Mouse (Mus musculus): ENCODE results near the gene Tenm4. TPM values are rescaled to one million over a fixed set of nuclear protein-coding genes. Genes with fewer than 3 reads are reported as not detected.

Gene Tenm4
- total and polyA plus RNA-seq, 3 experiments = 0.03 to 0.26 (median 0.04) TPM

DNA sequence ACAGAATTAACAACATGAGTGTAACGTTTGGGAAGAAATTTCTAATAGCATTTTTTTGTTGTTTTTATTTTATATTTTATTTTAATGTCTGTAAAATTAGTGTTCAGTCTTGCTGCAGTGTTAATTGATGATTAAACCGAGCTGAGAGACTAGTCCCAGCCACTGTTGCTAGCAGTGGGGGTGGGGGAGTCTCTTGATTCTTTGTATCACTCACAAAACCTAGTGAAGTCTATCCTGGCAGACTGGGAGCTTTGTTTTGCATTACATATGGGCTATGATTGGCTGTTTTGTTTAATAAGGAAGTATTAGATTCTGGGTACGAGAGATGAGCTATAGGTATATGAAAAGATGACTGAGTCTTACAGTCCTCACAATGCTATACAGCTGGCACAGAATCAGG is 428.0 kb downstream of the Tenm4 start:
- dilution Hi-C loops (cut with MboI; ENCODE audit: extremely low pct_ligation_motif_present, extremely low pct_unique_long_range_greater_than_20kb, low sequenced_read_pairs) (no loop called here), in situ Hi-C loops (cut with MboI; ENCODE audit: low pct_ligation_motif_present, low pct_unique_long_range_greater_than_20kb, low sequenced_read_pairs) (no loop called here)
- TF ChIP-seq USF2 (conservative IDR thresholded peaks at IDR 0.05; ENCODE audit: low read depth, low read length) = no peak
- TF ChIP-seq ZNF384 (IDR thresholded peaks at IDR 0.05; ENCODE audit: low read depth, low read length) = no peak
- no peak for TF ChIP-seq USF1 (IDR thresholded peaks at IDR 0.05; ENCODE audit: low read depth, low read length)
- TF ChIP-seq ELF1 (IDR thresholded peaks at IDR 0.05; ENCODE audit: low read depth, low read length) = no peak
- H3K36me3 ChIP-seq (replicated peaks in 1 of 2; ENCODE audit: control insufficient read depth in 1 of 2, insufficient read depth in 1 of 2, low read length in 1 of 2) = no peaks in the 10 kb centered on the region
- H3K4me3 ChIP-seq (replicated peaks in 1 of 3; ENCODE audit: low read depth in 2 of 3, low read length in 2 of 3, poor library complexity in 1 of 3) = no peak overlapping the region
- H3K9ac ChIP-seq (ENCODE audit: insufficient read depth, low read depth) = no peak overlapping the region
- H3K27me3 ChIP-seq (replicated peaks) = no peaks in the 10 kb centered on the region
- H3K27ac ChIP-seq (ENCODE audit: insufficient read depth, low read depth) = no peak overlapping the region
- no peaks in the 10 kb centered on the region for H3K9me3 ChIP-seq (replicated peaks; ENCODE audit: low read length)
- no peaks in the 10 kb centered on the region for H3K79me2 ChIP-seq (replicated peaks; ENCODE audit: control insufficient read depth, extremely low read depth, insufficient read depth, poor library complexity, severe bottlenecking)
- H3K4me2 ChIP-seq (ENCODE audit: insufficient read depth, low read depth, poor library complexity, severe bottlenecking) = no peak overlapping the region
- no peak for DNase-seq (ENCODE audit: extremely low read depth)
- peaks cover 0 to 1% of the 10 kb centered on the region in 2 experiments; a peak in 1 of 4 replicates for H3K4me1 ChIP-seq (ENCODE audit: control insufficient read depth in 1 of 2, insufficient read depth in 2 of 2)

DNA sequence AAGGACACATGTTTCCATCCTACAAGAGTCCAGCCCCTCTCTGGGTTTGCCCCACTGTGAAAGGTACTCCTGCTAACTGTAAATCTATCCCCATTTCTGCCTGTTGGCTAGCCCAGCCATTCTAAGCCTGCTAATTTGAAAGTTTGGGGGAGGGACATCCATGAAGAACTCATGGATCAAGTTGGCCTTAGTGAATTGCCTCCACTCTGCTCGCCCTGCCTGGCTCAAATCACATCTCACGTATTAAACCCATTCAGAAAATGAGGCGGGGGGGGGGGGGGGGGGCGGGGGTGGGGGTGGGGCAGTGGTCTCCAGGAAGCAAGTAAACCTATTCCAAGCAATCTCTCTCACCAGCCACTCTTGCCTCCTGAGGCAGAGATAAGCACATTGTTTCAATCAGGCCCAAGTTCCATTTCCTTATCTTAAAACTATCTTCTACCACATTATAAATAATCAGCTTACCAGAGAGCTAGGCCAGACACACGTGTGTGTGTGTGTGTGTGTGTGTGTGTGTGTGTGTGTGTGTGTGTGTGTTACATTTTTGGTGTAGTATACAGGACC is 429.4 kb downstream of the Tenm4 start:
- Histone ChIP-seq H3K27ac (ENCODE audit: insufficient read depth, low read depth) (no peak overlapping the region), H3K79me2 (replicated peaks; ENCODE audit: control insufficient read depth, extremely low read depth, insufficient read depth, poor library complexity, severe bottlenecking) (no peaks in the 10 kb centered on the region), H3K4me1 (ENCODE audit: control insufficient read depth in 1 of 2, insufficient read depth in 2 of 2) (peaks cover 0 to 5% of the 10 kb centered on the region in 2 experiments; a peak in 1 of 4 replicates), H3K27me3 (replicated peaks) (no peaks in the 10 kb centered on the region), H3K4me2 (ENCODE audit: insufficient read depth, low read depth, poor library complexity, severe bottlenecking) (no peak overlapping the region), H3K9ac (ENCODE audit: insufficient read depth, low read depth) (no peak overlapping the region), H3K4me3 (replicated peaks in 1 of 3; ENCODE audit: low read depth in 2 of 3, low read length in 2 of 3, poor library complexity in 1 of 3) (no peak overlapping the region), H3K9me3 (replicated peaks; ENCODE audit: low read length) (no peaks in the 10 kb centered on the region), H3K36me3 (replicated peaks in 1 of 2; ENCODE audit: control insufficient read depth in 1 of 2, insufficient read depth in 1 of 2, low read length in 1 of 2) (no peaks in the 10 kb centered on the region)
- in situ Hi-C loops (cut with MboI; ENCODE audit: low pct_ligation_motif_present, low pct_unique_long_range_greater_than_20kb, low sequenced_read_pairs) = no loop called here
- DNase-seq (ENCODE audit: extremely low read depth) = no peak
- dilution Hi-C loops (cut with MboI; ENCODE audit: extremely low pct_ligation_motif_present, extremely low pct_unique_long_range_greater_than_20kb, low sequenced_read_pairs) = no loop called here
- no peak for TF ChIP-seq PAX5 (IDR thresholded peaks at IDR 0.05; ENCODE audit: low read length)
- TF ChIP-seq SMC3 (IDR thresholded peaks at IDR 0.05; ENCODE audit: low read depth, low read length) = no peak
- no peak for TF ChIP-seq HCFC1 (IDR thresholded peaks at IDR 0.05; ENCODE audit: low read depth, low read length)
- no peak for TF ChIP-seq MEF2A (IDR thresholded peaks at IDR 0.05; ENCODE audit: borderline replicate concordance, low read depth, low read length)
- no peak for TF ChIP-seq NRF1 (IDR thresholded peaks at IDR 0.05; ENCODE audit: low read depth, low read length)
- no peak for TF ChIP-seq CHD1 (IDR thresholded peaks at IDR 0.05; ENCODE audit: low read depth, low read length)
- no peak for TF ChIP-seq JUN (IDR thresholded peaks at IDR 0.05; ENCODE audit: insufficient read depth, low read depth, low read length)
- no peak for TF ChIP-seq USF2 (conservative IDR thresholded peaks at IDR 0.05; ENCODE audit: low read depth, low read length)
- no peak for TF ChIP-seq MAFK (IDR thresholded peaks at IDR 0.05; ENCODE audit: insufficient replicate concordance, low read length)
- TF ChIP-seq ZC3H11A (IDR thresholded peaks at IDR 0.05; ENCODE audit: low read depth, low read length) = no peak

Measured in CH12.LX (cell line).